Mouse (Mus musculus) brain, embryonic 14.5 days (tissue): ENCODE results near the gene Dbx1.

Source experiments
- CTCF ChIP-seq: fragments of 200-500 bp; IDR thresholded peaks from 2 replicates; pipeline ENCODE4 v1.5.1; 2012; ENCODE audit warnings: inconsistent platforms, mild to moderate bottlenecking, moderate library complexity, borderline replicate concordance; ENCODE audit not compliant: insufficient read depth, insufficient read length; ENCODE audit errors: extremely low read depth
- POLR2A ChIP-seq: fragments of 200-500 bp; IDR thresholded peaks from 2 replicates; pipeline ENCODE4 v1.6.1; 2012; ENCODE audit warnings: mild to moderate bottlenecking, inconsistent platforms, borderline replicate concordance; ENCODE audit not compliant: poor library complexity, insufficient read depth, insufficient read length, severe bottlenecking; ENCODE audit errors: extremely low read depth

DNA sequence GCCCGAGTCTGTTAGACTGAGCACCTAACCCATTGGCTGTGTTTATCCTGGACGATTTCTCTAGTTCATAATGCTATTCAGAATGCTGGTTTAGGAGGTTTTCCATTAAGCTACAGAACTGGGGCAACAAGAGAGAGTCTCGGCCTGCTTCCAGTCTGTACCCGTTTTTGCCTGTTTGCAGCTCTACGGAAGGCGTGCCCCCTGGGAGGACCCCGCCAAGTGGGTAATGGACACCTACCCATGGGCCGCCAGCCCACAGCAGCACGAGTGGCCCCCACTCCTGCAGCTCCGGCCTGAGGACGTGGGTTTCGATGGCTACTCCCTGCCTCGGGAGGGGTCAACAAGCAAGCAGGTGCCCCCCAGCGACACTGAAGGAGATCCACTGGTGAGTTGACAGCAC lies 32.4 kb downstream of the Dbx1 start:
- no peak for TF ChIP-seq POLR2A
- TF ChIP-seq CTCF = no peak
